Mouse (Mus musculus): ENCODE results near the gene Olfr811. TPM values are rescaled to one million over a fixed set of nuclear protein-coding genes. Genes with fewer than 3 reads are reported as not detected.
A peak's percentile ranks its signal among the peaks of the same experiment; 100 is the strongest.

Olfr811 gene
- not detected for polyA plus RNA-seq (2012; fragmentation: generic; extraction: Trizol)
- long read RNA-seq, experiment 1 = 0 reads
- long read RNA-seq, experiment 2 = 0 reads

GRCm38 (mm10) chr10:129804296-129804695, at the start of gene Olfr811:
Gene Olfr811, minus strand, starts transcription at chr10:129804396.
- no peak for TF ChIP-seq MYOG (IDR thresholded peaks at IDR 0.05; ENCODE audit: control insufficient read depth, extremely low read depth, insufficient read length)
- Histone ChIP-seq H3K36me3 (ENCODE audit: control insufficient read depth, insufficient read depth) (no peaks in the 10 kb centered on the region), H3ac (ENCODE audit: control insufficient read depth, insufficient read length, low read depth) (no peak within 1 kb of the TSS), H3K27me3 (ENCODE audit: control insufficient read depth, insufficient read depth, insufficient read length) (no peaks in the 10 kb centered on the region), H3K79me3 (ENCODE audit: low read depth) (no peaks in the 10 kb centered on the region), H3K4me3 (ENCODE audit: insufficient read depth, poor library complexity, severe bottlenecking) (no peak within 1 kb of the TSS), H3K79me2 (ENCODE audit: control insufficient read depth, insufficient read depth) (no peaks in the 10 kb centered on the region)

GRCm38 (mm10) chr10:129847343-129847742, 43.1 kb upstream of the Olfr811 start:
- Histone ChIP-seq H3ac (ENCODE audit: control insufficient read depth, insufficient read length, low read depth) (no peak overlapping the region), H3K79me2 (ENCODE audit: control insufficient read depth, insufficient read depth) (no peaks in the 10 kb centered on the region), H3K79me3 (ENCODE audit: low read depth) (no peaks in the 10 kb centered on the region), H3K27me3 (ENCODE audit: control insufficient read depth, insufficient read depth, insufficient read length) (no peaks in the 10 kb centered on the region), H3K36me3 (ENCODE audit: control insufficient read depth, insufficient read depth) (no peaks in the 10 kb centered on the region), H3K4me3 (ENCODE audit: insufficient read depth, poor library complexity, severe bottlenecking) (no peak overlapping the region)
- TF ChIP-seq MAX (IDR thresholded peaks at IDR 0.05) = no peak
- TF ChIP-seq FOSL1 (IDR thresholded peaks at IDR 0.05; ENCODE audit: insufficient read depth, low read length, poor library complexity, severe bottlenecking) = no peak
- no peak for TF ChIP-seq CTCF (IDR thresholded peaks at IDR 0.05; ENCODE audit: control insufficient read depth, insufficient read depth, insufficient read length)
- no peak for TF ChIP-seq USF1 (IDR thresholded peaks at IDR 0.05; ENCODE audit: low read depth)
- TF ChIP-seq MYOD1 (IDR thresholded peaks at IDR 0.05; ENCODE audit: control insufficient read depth, insufficient read length, low read depth) = no peak
- TF ChIP-seq CEBPB (IDR thresholded peaks at IDR 0.05; ENCODE audit: low read depth) = no peak
- TF ChIP-seq MYOG (IDR thresholded peaks at IDR 0.05; ENCODE audit: control insufficient read depth, extremely low read depth, insufficient read length) = no peak

GRCm38 (mm10) chr10:129845994-129846393, 41.8 kb upstream of the Olfr811 start, which contains the start of gene Olfr812:
Gene Olfr812, minus strand, starts transcription at chr10:129846094.
- H3K36me3 ChIP-seq (ENCODE audit: control insufficient read depth, insufficient read depth) = no peaks in the 10 kb centered on the region
- no peak for TF ChIP-seq CTCF (IDR thresholded peaks at IDR 0.05; ENCODE audit: control insufficient read depth, insufficient read depth, insufficient read length)
- no peak for TF ChIP-seq MYOG (IDR thresholded peaks at IDR 0.05; ENCODE audit: control insufficient read depth, extremely low read depth, insufficient read length)
- no peak for TF ChIP-seq USF1 (IDR thresholded peaks at IDR 0.05; ENCODE audit: low read depth)
- TF ChIP-seq CEBPB (IDR thresholded peaks at IDR 0.05; ENCODE audit: low read depth) = no peak
- no peak for TF ChIP-seq FOSL1 (IDR thresholded peaks at IDR 0.05; ENCODE audit: insufficient read depth, low read length, poor library complexity, severe bottlenecking)
- TF ChIP-seq MAX (IDR thresholded peaks at IDR 0.05) = no peak
- TF ChIP-seq MYOD1 (IDR thresholded peaks at IDR 0.05; ENCODE audit: control insufficient read depth, insufficient read length, low read depth) = no peak
- no peaks in the 10 kb centered on the region for H3K79me3 ChIP-seq (ENCODE audit: low read depth)
- H3K79me2 ChIP-seq (ENCODE audit: control insufficient read depth, insufficient read depth) = no peaks in the 10 kb centered on the region
- no peaks in the 10 kb centered on the region for H3K27me3 ChIP-seq (ENCODE audit: control insufficient read depth, insufficient read depth, insufficient read length)
- H3ac ChIP-seq (ENCODE audit: control insufficient read depth, insufficient read length, low read depth) = no peak within 1 kb of the TSS
- H3K4me3 ChIP-seq (ENCODE audit: insufficient read depth, poor library complexity, severe bottlenecking) = no peak within 1 kb of the TSS

- Histone ChIP-seq H3ac (ENCODE audit: control insufficient read depth, insufficient read length, low read depth) (no peak within 1 kb of the TSS), H3K36me3 (ENCODE audit: control insufficient read depth, insufficient read depth) (no peaks in the 10 kb centered on the region), H3K4me3 (ENCODE audit: insufficient read depth, poor library complexity, severe bottlenecking) (no peak within 1 kb of the TSS), H3K27me3 (ENCODE audit: control insufficient read depth, insufficient read depth, insufficient read length) (no peaks in the 10 kb centered on the region), H3K79me3 (ENCODE audit: low read depth) (no peaks in the 10 kb centered on the region), H3K79me2 (ENCODE audit: control insufficient read depth, insufficient read depth) (no peaks in the 10 kb centered on the region)
- no peak for TF ChIP-seq USF1 (IDR thresholded peaks at IDR 0.05; ENCODE audit: low read depth)
Observed at GRCm38 (mm10) chr10:129794817-129795216, 9.4 kb downstream of the Olfr811 start, which contains the start of gene Olfr810. Gene Olfr810, minus strand, starts transcription at chr10:129794917.

- Histone ChIP-seq H3K4me3 (ENCODE audit: insufficient read depth, poor library complexity, severe bottlenecking) (no peak overlapping the region), H3K36me3 (ENCODE audit: control insufficient read depth, insufficient read depth) (no peaks in the 10 kb centered on the region), H3K79me2 (ENCODE audit: control insufficient read depth, insufficient read depth) (no peaks in the 10 kb centered on the region), H3K79me3 (ENCODE audit: low read depth) (no peaks in the 10 kb centered on the region), H3K27me3 (ENCODE audit: control insufficient read depth, insufficient read depth, insufficient read length) (no peaks in the 10 kb centered on the region), H3ac (ENCODE audit: control insufficient read depth, insufficient read length, low read depth) (no peak overlapping the region)
- TF ChIP-seq MYOD1 (IDR thresholded peaks at IDR 0.05; ENCODE audit: control insufficient read depth, insufficient read length, low read depth) = peak; percentile 15
- TF ChIP-seq CEBPB (IDR thresholded peaks at IDR 0.05; ENCODE audit: low read depth) = no peak
- no peak for TF ChIP-seq FOSL1 (IDR thresholded peaks at IDR 0.05; ENCODE audit: insufficient read depth, low read length, poor library complexity, severe bottlenecking)
- TF ChIP-seq CTCF (IDR thresholded peaks at IDR 0.05; ENCODE audit: control insufficient read depth, insufficient read depth, insufficient read length) = no peak
Observed at GRCm38 (mm10) chr10:129778123-129778522, 26.1 kb downstream of the Olfr811 start.

GRCm38 (mm10) chr10:129774338-129774737, 29.9 kb downstream of the Olfr811 start, which contains the start of gene Olfr809:
Gene Olfr809, plus strand, starts transcription at chr10:129774638.
- Histone ChIP-seq H3K79me3 (ENCODE audit: low read depth) (no peaks in the 10 kb centered on the region), H3ac (ENCODE audit: control insufficient read depth, insufficient read length, low read depth) (no peak within 1 kb of the TSS), H3K36me3 (ENCODE audit: control insufficient read depth, insufficient read depth) (no peaks in the 10 kb centered on the region), H3K79me2 (ENCODE audit: control insufficient read depth, insufficient read depth) (no peaks in the 10 kb centered on the region), H3K27me3 (ENCODE audit: control insufficient read depth, insufficient read depth, insufficient read length) (no peaks in the 10 kb centered on the region), H3K4me3 (ENCODE audit: insufficient read depth, poor library complexity, severe bottlenecking) (no peak within 1 kb of the TSS)
- TF ChIP-seq CEBPB (IDR thresholded peaks at IDR 0.05; ENCODE audit: low read depth) (no peak), MAX (IDR thresholded peaks at IDR 0.05) (no peak), CTCF (IDR thresholded peaks at IDR 0.05; ENCODE audit: control insufficient read depth, insufficient read depth, insufficient read length) (no peak), MYOG (IDR thresholded peaks at IDR 0.05; ENCODE audit: control insufficient read depth, extremely low read depth, insufficient read length) (no peak), FOSL1 (IDR thresholded peaks at IDR 0.05; ENCODE audit: insufficient read depth, low read length, poor library complexity, severe bottlenecking) (no peak), MYOD1 (IDR thresholded peaks at IDR 0.05; ENCODE audit: control insufficient read depth, insufficient read length, low read depth) (no peak), USF1 (IDR thresholded peaks at IDR 0.05; ENCODE audit: low read depth) (no peak)
